Mouse (Mus musculus) layer of hippocampus, adult 9-10 months (tissue): ENCODE data around the gene Camk2b.

ENCODE experiments used
- DNase-seq: peaks from one replicate; pipeline ENCODE4 v3.0.0; 2022; ENCODE audit warnings: low spot score

Camk2b gene

DNA sequence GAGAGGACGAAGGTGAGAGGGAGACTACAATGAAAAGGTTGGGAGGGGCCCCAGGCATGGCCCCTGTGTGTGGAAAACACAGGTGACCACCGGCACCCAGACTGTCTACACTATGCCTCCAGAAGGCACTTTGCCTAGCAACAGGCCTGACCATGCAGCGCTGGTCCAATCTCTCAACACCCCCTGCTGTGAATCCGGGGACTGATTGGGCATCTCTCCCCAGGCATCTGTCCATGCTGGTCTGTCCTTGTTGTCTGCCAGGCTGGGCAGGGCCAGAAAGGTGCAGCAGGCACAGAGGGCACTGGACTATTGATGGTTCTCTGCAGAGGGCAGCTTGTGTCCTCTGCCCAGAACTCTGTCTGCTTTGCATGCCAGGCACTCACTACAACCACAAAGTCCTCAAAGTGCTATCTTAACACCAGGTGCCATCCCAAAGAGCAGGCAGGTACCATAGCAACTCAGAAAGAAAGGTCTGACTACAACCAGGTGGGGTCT lies 16.0 kb downstream of the Camk2b start:
- no peak for DNase-seq

DNA sequence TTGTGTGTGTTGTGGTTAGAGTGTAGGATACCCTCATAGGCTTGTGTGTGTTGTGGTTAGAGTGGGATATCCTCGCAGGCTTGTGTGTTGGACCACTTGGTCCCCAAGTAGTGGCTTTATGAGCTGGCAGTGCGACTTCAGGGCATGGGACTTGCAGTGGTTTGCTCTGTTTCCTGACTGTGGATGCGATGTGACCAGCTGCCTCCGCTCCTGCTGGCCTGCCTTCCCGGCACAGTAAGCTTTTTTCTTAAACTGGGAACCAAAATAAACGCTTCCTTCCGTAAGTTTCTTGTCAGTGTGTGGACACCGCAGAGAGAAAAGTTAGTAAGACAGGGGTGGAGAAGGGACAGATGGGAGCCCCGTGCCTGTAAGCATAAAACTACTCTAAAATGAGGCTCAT lies 18.0 kb downstream of the Camk2b start:
- no peak for DNase-seq

- no peak for DNase-seq
These were observed 27.2 kb downstream of the Camk2b start for GRCm38 (mm10) chr11:6038929-6039328.

- DNase-seq: no peak
These were observed 28.5 kb downstream of the Camk2b start for GRCm38 (mm10) chr11:6037686-6038085.

DNA sequence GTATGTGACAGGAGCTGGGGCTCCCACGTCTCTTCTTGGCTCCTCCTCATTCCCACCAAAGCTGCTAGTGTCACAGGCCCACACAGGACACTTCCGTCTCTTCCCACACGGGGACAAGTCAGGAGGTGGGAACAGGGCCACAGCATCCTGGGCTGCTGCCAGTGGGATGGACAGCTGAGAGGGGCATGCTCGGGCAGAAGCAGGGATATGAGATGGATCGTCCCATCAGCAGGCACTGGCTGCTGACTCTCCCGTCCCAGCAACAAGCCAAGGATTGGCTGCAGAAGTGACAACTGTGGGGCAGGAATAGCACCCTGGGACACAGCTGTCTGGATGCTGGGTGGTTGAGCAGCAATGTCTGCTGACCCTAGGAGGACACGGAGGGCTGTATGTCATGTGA lies 29.0 kb downstream of the Camk2b start:
- DNase-seq: no peak

GRCm38 (mm10) chr11:6036477-6036876 lies 29.7 kb downstream of the Camk2b start:
- DNase-seq: no peak

- no peak for DNase-seq
These were observed 30.6 kb downstream of the Camk2b start for GRCm38 (mm10) chr11:6035521-6035920.

DNA sequence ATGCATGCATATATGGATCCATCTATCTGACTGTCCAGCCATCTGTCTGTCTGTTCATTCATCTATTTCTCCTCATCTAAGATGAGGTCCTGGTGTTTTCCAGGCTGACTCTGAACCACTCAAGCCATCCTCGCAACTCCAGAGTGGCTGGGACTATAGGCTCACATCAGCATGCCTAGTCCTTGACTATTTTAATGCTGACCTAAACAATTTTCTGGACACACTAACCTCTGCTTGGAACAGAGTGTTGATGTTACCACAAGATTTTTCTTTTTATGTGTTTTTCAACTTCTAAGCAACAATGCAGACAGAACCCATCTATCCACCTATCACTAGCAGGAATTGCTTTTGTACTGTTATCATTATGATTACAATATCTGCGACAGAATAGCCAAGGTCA lies 31.4 kb downstream of the Camk2b start:
- no peak for DNase-seq

DNA sequence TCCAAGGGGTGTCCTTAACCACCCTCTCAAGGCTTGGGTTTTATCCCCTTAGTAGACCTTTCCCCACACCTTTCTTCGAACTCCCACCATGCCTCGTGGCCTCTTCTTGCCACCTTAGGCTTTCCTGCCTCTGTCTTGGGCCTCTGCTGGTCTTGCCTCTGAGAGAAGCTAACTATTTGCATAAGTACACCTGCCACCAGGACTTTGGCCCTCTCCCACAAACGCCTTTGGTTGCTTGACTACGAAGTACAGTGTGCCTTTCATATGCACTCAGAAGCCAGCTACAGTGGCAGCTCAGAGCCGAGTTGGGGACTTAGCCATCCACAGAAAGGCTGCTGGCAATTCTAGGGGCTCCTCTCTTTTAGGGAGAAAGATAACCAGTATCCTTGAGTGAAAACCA lies 32.4 kb downstream of the Camk2b start:
- DNase-seq: no peak

- DNase-seq: peak; percentile 65
These were observed 33.0 kb downstream of the Camk2b start for GRCm38 (mm10) chr11:6033147-6033546.

DNA sequence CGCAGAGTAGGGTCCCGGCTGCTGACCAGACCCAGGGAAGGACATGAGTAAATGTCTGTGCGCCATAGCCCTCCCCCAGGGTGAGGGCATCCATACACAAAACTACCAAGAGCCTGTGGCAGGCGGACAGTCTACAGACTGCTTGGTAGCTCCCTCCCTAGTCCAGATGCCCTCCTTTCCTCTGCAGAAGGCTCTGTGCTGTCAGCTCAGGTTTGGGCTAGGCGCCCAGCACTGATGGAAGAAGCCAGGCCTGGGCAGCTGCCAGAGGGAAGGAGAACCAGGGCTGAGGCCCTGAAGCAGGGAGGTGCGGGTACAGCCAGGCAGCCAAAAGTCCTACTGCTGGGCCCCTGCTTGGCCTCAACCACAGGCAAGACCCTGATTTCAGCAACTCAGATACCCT lies 35.5 kb downstream of the Camk2b start:
- DNase-seq: no peak

DNA sequence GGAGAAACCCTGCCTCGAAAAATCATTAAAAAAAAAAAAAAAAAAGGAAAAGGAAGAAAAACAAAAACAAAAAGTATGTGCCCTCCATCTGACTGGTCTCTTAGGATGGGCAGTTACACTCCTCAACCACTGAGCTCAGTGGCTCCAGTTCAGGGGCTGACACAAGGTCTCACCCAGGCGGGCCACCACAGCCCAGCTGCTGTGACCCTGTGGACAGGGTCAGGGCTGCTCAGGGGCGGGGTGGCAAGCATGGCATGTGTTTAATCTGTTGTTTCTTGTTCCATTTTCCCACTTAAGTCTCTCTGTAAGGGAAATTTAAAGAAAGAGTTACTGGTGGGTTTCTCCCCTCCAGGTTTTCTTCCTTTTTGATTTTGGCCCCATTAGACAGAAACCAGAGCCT lies 36.4 kb downstream of the Camk2b start:
- DNase-seq: no peak

DNA sequence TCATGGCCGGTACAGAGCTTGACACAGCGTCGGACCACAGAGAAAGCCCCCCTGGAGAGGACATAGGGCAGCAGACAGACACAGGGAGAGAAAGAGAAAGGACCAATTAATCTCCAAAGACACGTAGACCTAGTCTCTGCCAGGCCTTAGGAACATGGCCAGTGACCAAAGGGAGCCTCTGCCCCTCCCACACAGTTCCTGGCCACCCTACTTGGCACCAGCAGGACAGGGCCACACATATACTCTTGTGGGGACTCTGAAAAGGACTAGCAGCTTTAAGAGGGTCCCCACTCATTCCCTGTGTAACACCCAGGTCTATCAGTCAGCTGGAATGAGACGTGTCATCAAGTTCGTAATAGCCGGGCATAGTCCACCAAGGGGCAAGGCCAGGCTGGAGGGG lies 37.3 kb downstream of the Camk2b start:
- no peak for DNase-seq

DNA sequence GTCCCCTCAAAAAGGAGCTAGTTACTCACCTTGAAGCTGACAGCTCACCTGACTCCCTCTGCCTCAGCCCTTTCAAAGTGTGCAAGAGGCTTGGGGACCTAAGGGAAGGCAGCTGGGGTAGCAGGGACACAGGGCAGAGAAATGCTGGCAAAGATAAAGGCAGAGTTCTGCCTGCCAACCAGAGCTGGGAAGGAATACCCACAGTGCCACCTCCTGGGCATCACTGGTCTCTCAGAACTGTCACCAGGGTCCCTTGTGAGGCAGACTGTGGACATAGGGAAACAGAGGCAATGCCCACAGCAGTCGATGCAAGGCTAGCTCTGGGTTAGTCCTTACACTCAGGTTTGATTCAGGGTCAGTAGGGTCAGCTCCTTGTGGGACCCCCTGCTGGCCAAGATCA lies 39.8 kb downstream of the Camk2b start:
- no peak for DNase-seq

GRCm38 (mm10) chr11:6024923-6025652 lies 41.1 kb downstream of the Camk2b start:
- DNase-seq: no peak

DNA sequence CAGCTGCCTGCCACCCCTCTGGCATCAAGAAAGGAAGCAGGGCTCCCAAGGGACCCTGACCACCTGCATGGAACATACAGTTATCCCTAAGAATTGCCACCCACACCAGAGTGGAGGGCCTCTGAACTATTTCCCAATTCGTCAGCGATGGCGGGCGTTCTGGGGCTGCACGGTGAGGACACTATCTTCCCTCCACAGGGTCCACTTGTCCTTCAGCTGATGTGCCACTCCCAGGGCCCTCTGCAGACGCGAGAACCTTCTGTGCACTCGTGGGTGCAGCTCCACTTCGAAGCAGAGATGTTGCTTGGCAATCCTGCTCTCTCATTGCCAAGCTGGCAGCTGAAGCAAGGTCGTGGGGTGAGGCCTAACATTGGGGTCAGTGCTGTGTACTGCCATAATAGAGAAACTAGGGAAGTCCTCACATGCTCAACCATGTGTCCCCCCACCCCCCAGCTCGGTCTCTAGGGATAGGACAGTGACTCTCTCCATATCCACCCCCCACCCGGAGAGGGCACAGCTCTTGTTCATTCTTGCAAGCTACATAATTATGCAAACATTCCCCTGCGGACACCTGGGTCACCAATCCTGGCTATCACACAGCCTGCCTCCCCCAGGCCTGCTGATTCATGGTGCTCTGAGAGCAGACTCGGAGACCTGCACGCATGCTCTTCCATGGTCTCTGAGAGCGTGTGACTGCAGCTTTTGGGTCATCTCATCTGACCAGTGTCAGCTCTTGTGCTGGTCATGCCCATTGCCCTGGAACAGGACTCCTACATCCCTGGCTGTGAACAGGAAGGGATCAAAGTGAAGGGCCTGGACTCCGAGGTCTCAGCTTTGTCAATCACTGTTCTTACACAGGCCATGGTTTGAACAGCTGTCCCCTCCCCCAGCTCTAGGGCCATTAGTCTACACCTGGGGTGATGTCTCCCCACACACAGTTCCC lies 45.0 kb downstream of the Camk2b start:
- no peak for DNase-seq

DNA sequence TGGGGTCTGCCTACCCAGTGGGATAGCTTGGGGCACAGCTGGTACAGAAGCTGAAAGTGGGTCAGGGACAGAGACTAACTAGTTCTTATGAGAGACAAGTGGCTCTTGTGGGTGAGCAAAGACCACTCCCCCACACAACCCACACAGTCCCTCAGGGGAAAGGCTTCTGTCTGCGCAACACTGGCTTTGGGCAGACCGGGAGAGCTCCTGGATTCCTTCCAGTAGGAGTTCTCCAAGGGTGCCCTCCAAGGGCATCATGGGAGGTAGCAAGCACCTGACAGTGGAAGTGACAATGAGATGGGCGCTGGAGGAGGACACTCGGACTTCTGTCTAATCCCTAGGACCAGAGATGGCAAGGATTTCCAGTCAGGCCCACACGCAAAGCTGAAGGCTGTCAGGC lies 45.8 kb downstream of the Camk2b start:
- DNase-seq: no peak

- DNase-seq: no peak
These were observed 47.7 kb downstream of the Camk2b start for GRCm38 (mm10) chr11:6018218-6019010.

GRCm38 (mm10) chr11:6017484-6018140 lies 48.5 kb downstream of the Camk2b start:
- DNase-seq: no peak

DNA sequence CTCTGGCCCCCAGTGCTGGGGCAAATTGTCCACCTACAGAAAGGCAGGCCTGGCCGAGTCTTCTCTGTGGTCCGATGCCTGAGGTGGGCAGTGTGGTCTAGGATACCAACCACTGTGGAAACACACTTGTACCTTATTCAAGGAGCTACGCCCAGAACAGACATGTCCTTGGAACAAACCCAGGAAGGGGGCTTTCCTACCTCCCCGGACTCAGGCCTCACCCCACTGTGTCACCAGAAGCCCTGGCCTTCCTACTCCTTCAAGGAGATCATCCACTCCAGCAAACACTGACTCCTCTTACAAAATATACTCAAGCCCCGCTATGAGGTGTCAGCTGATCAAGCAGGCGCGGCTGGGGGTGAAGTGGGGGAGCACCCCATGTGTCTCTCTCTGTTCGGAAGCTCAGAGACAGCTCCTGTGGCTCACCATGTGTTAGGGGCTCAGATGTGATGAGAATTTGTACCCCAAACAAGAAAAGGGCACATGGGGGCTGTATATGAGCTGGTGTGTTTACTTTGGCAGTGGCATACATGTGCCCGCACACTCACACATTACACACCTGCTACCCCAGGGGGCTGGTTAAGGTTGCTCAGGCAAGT lies 49.3 kb downstream of the Camk2b start:
- no peak for DNase-seq

GRCm38 (mm10) chr11:6016368-6016767 lies 49.8 kb downstream of the Camk2b start:
- no peak for DNase-seq
